Mouse (Mus musculus) stomach, postnatal 0 days (tissue): ENCODE measurements at regions not wholly inside any gene's neighbourhood (a gene's known extent, or its start where the extent isn't known, plus 50 kb on each side); places are given as distances from the start of the nearest gene placed in this dataset.

ENCODE experiments used
- CTCF ChIP-seq: IDR thresholded peaks from 2 replicates; pipeline ENCODE4 v1.5.1; 2016; ENCODE audit warnings: antibody characterized with exemption, low read depth, mild to moderate bottlenecking, moderate library complexity
- EP300 ChIP-seq: optimal IDR thresholded peaks from 2 replicates; pipeline ENCODE3; 2016; ENCODE audit warnings: antibody characterized with exemption

GRCm38 (mm10) chr4:32140068-32140467 lies 98.5 kb upstream of the Bach2 start:
- TF ChIP-seq CTCF (no peak), EP300 (no peak)
